Mouse (Mus musculus) E14TG2a.4 (cell line): ENCODE measurements around the gene Lypla2.
"Not testable (repeated sequence)": the region's sequence is repeated elsewhere in the genome, so short reads cannot be mapped to it uniquely, and the experiment has no call there.

ENCODE experiments used
- H3K27me3 ChIP-seq: 2 replicates; pipeline ENCODE4 v1.6.1; 2014; ENCODE audit warnings: low read length, control low read depth; ENCODE audit not compliant: insufficient read depth
- H3K36me3 ChIP-seq: 2 replicates; pipeline ENCODE4 v1.6.1; 2014; ENCODE audit warnings: low read length, control low read depth; ENCODE audit not compliant: insufficient read depth
- H3K4me1 ChIP-seq: replicated peaks from 2 replicates; pipeline ENCODE4 v1.6.1; 2014; ENCODE audit warnings: low read depth, low read length, control low read depth
- H3K4me3 ChIP-seq: replicated peaks from 2 replicates; pipeline ENCODE4 v1.5.1; 2014; ENCODE audit warnings: mild to moderate bottlenecking, low read length
- H3K9me3 ChIP-seq: 2 replicates; pipeline ENCODE4 v1.6.1; 2014; ENCODE audit warnings: low read length, control low read depth
- CTCF ChIP-seq: conservative IDR thresholded peaks from 2 replicates; pipeline ENCODE4 v1.5.1; 2014; ENCODE audit warnings: low read length
- NANOG ChIP-seq: IDR thresholded peaks from 2 replicates; pipeline ENCODE4 v1.6.1; 2014; ENCODE audit warnings: borderline replicate concordance, low read length, mixed read lengths
- POU5F1 ChIP-seq: IDR thresholded peaks from 2 replicates; pipeline ENCODE4 v1.6.1; 2014; ENCODE audit warnings: low read length, borderline replicate concordance

The Lypla2 gene

DNA sequence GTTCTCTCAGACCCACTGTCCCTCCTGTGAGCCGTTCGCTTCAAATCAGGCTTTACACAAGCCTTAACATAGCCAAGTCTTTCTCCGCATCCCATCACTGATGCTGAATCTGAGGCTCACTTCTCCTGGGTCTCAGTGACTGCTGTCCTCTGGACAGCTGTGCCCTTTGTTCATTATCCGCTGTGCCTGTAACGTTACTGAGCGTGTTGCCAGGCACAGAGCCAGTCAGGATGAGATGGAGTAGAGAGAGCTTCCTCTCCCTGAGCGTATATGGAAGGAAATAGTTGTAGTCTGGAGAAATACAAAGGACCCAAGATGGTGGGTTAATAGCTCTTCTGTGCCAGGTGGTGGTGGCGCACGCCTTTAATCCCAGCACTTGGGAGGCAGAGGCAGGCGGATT, 23.0 kb downstream of the Lypla2 start:
- TF ChIP-seq POU5F1 (no peak), NANOG (no peak), CTCF (no peak)
- Histone ChIP-seq H3K36me3 (no peaks in the 10 kb centered on the region), H3K4me3 (no peak overlapping the region), H3K4me1 (peaks cover 63% of the 10 kb centered on the region), H3K9me3 (no peaks in the 10 kb centered on the region), H3K27me3 (no peaks in the 10 kb centered on the region)

DNA sequence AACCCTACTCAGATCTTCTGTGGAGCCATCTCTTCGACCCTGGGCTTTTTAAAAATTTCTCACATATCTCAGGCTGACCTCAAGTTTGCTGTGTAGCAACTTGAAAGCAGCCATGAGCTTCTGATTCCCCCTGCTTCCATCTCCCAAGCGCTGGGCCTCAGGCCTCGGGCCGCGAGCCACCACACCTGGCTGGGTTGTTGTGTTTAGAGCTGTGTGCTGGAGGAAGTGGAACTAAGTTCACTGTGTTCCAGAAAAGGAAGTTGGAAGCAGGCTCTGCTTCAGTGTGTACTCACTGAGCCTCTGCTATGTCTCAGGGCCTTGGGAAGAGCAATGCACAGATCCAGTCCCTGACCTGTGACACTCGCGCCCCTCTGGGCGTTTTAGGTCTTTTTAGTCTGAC, 24.3 kb downstream of the Lypla2 start:
- H3K27me3 ChIP-seq = no peaks in the 10 kb centered on the region
- no peaks in the 10 kb centered on the region for H3K9me3 ChIP-seq
- H3K4me3 ChIP-seq = no peak overlapping the region
- TF ChIP-seq NANOG (no peak), POU5F1 (no peak), CTCF (no peak)
- peaks cover 62% of the 10 kb centered on the region for H3K4me1 ChIP-seq
- no peaks in the 10 kb centered on the region for H3K36me3 ChIP-seq

DNA sequence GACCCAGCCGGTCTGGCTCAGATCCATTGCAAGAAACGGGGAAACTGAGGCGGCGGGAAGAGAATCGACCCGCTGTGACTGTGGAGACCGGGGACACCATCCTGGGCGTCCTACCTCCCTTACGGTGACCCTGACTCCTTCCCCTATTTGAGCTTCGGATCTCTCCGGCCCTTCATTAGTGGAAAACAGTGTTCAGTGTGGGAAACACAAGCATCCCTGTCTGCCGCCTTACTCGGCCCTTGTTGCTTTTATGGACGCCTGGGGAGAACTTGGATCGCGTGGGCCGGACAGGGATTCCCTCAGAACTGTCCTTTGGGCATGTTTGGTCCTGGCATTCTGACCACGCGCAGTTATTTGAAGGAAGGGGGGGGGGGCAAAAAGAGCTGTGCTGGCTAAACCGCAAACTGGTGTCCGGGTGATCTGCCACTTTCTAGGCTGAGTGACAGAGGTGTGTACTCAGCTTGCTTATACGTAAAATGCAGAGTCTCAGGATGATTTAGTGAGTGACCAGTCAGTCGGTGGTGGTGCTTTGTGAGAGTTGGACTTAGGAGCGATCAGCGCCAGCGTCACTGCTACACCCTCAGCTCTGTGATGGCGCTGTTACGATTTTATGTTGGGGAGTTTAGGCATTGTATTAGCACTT, 25.6 kb downstream of the Lypla2 start:
- Histone ChIP-seq H3K36me3 (no peaks in the 10 kb centered on the region), H3K27me3 (no peaks in the 10 kb centered on the region), H3K4me1 (peaks cover 51% of the 10 kb centered on the region), H3K4me3 (peak overlapping the region; percentile 93), H3K9me3 (no peaks in the 10 kb centered on the region)
- TF ChIP-seq NANOG (no peak), POU5F1 (no peak), CTCF (no peak)

DNA sequence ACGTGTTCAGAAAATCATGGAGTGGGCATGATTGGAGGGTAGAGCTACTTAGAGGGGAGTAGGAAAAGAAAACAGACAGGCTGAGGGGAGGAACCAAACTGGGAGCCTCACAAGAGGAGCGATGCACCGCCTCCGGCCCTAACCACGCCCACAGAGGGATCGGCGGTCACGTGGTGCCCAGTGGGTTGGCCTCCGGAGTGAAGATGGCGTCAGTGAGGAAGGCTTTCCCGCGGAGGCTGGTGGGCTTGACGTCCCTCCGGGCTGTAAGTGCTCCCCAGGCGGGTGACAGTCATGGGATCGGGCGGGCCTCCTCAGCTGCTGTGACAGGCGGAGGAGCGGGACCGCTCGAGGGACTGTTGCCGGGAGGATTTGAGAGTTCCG, 26.2 kb downstream of the Lypla2 start, which contains the start of gene Hmgcl:
Gene Hmgcl (plus strand): TSS at position 171 of the 381 bp plus-strand sequence.
- peak within 1 kb of the TSS; percentile 93 for H3K4me3 ChIP-seq
- TF ChIP-seq CTCF (no peak), POU5F1 (no peak), NANOG (no peak)
- H3K9me3 ChIP-seq = no peaks in the 10 kb centered on the region
- no peaks in the 10 kb centered on the region for H3K27me3 ChIP-seq
- peaks cover 47% of the 10 kb centered on the region for H3K4me1 ChIP-seq
- H3K36me3 ChIP-seq = no peaks in the 10 kb centered on the region

DNA sequence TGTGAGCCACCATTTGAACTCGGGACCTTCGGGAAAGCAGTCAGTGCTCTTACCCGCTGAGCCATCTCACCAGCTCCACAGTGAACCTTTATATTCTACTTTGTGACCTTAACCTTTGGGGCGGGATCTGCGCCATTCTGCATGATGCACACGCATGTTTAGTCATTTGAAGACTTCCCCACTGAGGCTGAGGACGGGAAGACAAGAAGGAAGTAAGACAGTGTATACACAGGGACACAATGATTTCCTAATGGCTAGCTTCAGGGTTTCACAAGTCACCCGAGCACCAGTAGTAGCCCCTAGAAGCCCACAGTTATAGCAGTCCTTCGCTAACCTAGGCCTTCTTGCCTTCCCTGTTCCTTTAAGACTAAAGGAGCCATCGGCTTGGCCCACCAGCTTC, 26.7 kb downstream of the Lypla2 start:
- Histone ChIP-seq H3K36me3 (no peaks in the 10 kb centered on the region), H3K4me1 (peaks cover 50% of the 10 kb centered on the region), H3K9me3 (no peaks in the 10 kb centered on the region), H3K27me3 (no peaks in the 10 kb centered on the region), H3K4me3 (peak overlapping the region; percentile 93)
- TF ChIP-seq POU5F1 = no peak
- no peak for TF ChIP-seq CTCF
- TF ChIP-seq NANOG = no peak

DNA sequence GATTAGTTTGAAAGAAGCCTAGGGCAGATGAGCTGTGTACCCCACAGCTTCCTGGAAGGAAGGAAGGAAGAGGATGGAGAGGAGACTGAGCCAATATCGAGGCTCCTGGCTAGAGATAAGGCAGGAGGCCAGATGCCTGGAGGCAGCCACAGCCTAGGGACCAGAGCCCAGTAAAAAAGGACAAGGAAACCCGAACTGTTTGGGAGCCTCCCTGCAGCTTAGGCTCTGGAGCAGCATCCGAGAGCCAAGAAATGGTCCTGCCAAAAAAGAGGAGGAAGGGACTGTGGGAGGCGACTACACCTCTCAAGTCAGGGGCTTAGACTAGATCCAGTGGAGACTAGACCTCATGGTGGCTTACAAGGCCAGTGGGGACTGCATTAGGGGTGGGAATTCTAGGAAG, 29.0 kb downstream of the Lypla2 start:
- TF ChIP-seq NANOG = no peak
- no peak for TF ChIP-seq POU5F1
- H3K9me3 ChIP-seq = no peaks in the 10 kb centered on the region
- no peaks in the 10 kb centered on the region for H3K27me3 ChIP-seq
- peaks cover 8% of the 10 kb centered on the region for H3K36me3 ChIP-seq
- H3K4me3 ChIP-seq = no peak overlapping the region
- peaks cover 53% of the 10 kb centered on the region for H3K4me1 ChIP-seq

DNA sequence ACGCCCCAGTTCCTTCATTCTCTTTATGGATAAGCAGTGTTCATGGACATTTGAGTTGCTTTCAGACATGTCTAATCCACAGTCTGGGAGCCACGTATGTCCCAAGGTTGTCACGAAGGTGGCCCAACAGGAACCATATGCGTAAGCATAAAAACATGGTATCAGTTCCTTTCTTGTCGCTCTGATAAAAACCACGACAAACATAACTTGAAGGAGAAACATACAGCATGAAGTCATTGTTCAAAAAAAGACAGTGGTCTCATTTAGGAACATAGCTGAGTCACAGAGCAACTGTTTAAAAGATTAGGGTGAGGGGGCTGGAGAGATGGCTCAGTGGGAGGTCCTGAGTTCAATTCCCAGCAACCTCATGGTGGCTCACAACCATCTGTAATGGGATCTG, 30.2 kb downstream of the Lypla2 start:
- Histone ChIP-seq H3K36me3 (peaks cover 20% of the 10 kb centered on the region), H3K4me1 (peaks cover 53% of the 10 kb centered on the region), H3K27me3 (no peaks in the 10 kb centered on the region), H3K9me3 (no peaks in the 10 kb centered on the region), H3K4me3 (no peak overlapping the region)
- TF ChIP-seq POU5F1 (no peak), NANOG (no peak), CTCF (no peak)

DNA sequence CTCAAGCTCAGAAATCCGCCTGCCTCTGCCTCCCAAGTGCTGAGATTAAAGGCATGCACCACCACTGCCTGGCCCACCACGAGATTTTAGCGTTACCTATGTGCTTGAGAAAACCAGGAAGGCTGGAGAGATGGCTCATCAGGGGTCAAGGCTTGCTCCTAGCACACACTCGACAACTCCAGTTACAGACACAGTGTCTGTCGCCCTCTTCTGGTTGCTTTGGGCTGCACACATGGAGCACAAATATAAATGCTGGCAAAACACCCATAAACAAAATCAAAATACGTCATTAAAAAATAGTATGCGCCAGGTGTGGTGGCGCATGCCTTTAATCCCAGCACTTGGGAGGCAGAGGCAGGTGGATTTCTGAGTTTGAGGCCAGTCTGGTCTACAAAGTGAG, 31.4 kb downstream of the Lypla2 start:
- H3K27me3 ChIP-seq, H3K9me3 ChIP-seq, H3K4me3 ChIP-seq: not testable (repeated sequence)
- peak; percentile 80 for TF ChIP-seq CTCF
- H3K4me1 ChIP-seq = peaks cover 45% of the 10 kb centered on the region
- peaks cover 30% of the 10 kb centered on the region for H3K36me3 ChIP-seq

DNA sequence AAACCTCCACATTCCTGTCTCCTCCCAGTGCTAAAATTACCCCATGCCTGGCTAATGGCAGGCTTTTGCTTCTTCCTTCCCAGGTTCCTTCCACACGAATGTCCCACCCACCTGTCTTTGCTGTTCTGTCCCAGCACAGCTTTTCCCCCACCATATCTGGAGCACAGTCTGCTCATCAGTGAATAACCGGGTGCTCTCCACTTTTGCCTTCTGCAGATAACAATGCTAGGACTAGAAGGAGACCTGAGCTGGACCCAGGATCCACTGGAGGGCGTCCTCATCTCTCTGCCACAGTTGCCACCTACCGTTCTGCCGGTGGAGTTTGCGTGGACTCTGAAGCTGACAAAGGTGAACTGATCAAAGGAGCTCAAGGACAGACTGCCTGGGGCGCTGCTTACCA, 33.6 kb downstream of the Lypla2 start:
- TF ChIP-seq NANOG (no peak), CTCF (no peak), POU5F1 (no peak)
- H3K36me3 ChIP-seq = peaks cover 47% of the 10 kb centered on the region
- H3K27me3 ChIP-seq = no peaks in the 10 kb centered on the region
- H3K4me1 ChIP-seq = peaks cover 36% of the 10 kb centered on the region
- H3K4me3 ChIP-seq = no peak overlapping the region
- H3K9me3 ChIP-seq = no peaks in the 10 kb centered on the region
